Mouse (Mus musculus): ENCODE data around the gene Dusp6.
"Not testable (repeated sequence)": the region's sequence is repeated elsewhere in the genome, so short reads cannot be mapped to it uniquely, and the experiment has no call there.

Gene Dusp6

GRCm38 (mm10) chr10:99262867-99263379 lies at the start of gene Dusp6:
Gene Dusp6, plus strand, starts transcription at chr10:99263231.
- peak; percentile 97 for DNase-seq

DNA sequence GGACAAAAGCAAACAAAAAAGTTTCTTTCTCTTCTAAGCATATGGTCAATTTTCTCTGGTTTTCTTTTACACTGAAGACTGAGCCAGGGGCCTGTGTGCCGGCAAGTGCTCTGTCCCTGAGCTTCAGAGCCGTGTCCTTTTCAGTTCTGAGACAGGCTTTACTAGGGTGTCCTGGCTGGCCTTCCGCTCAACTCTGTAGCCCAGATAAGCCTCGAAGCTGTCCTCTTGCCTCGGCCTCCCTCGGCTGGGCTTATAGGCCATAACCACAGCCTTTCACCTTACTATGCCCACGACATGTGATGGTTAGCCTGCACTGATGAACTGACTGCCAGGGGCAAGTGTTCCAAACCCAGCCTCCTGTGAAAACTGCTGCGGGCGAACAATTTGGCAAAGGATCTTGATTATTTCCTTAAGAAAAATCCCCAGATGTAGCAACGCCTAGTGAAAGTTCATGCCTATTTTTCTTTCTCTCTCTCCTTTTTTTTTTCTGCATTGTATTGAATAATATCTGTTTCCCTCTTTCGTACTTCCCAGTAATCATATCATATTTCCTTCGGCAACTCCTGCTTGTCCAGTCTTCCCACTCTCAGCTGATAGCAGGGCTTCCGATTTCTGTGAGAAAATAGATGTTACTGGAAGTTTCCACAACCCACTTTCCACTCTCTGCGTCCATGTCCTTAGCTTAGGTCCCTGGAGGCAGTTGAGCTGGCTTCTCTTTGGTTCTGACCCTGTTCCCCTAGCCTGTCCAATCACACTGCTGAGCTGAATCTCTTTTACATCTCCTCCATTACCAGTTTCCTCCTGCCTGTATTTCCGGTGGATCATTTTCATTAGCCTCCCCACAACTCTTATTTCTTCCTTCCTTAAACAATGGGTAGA lies 48.4 kb upstream of the Dusp6 start:
- no peak for DNase-seq

DNA sequence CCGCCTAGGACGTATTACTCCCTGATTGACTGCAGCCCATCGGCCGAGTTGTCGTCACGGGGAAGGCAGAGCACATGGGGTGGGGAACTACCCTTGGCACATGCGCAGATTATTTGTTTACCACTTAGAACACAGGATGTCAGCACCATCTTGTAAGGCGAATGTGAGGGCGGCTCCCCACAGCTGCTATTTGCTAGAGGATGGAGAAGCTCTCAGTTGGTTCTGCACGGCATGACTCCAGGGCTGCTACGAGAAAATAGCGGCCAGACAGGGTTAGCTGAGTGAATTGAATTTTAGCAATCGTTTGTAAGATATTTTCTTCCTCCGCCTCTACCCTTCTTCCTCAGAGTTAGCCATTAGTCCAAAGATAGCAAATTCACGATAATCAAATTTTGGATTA lies 46.5 kb upstream of the Dusp6 start:
- DNase-seq: not testable (repeated sequence)

DNA sequence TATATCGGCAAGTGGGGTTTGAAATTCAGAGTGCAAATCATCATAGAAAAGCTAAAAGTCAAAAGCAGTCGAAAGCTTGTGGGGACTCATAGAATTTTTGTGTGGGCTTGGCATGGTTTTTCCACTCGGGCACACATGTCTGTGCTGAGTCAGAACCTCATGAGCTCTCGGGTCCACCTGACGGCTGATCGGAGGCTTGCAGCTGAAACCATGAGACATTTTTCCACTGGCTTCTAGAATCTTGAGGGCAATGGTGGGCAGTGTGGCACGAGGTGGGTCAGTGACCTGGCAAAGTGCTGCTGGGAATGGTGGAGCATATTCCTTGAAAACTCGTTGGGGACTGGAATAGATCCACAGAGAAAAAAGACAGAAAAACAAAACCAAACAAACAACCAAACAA lies 41.5 kb upstream of the Dusp6 start:
- no peak for DNase-seq

DNA sequence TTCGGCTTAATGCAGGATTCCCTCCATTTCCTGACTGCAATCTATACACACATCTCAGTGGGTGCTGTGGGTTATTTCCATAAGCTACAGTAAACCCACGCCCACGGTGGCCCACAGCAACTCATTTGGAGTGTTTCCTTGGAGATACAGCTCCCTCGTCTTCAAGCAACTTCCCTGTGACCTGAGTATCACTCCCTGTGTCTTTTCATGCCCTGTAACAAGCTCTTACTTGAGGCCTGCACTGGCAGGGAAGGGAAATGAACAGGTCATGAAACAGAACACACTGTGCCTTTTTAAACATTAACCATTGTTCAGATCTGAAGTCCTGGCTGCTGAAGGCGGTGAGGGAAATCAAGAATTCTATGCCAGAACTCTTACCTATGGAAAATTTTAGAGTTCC lies 40.3 kb upstream of the Dusp6 start:
- DNase-seq: peak; percentile 32

DNA sequence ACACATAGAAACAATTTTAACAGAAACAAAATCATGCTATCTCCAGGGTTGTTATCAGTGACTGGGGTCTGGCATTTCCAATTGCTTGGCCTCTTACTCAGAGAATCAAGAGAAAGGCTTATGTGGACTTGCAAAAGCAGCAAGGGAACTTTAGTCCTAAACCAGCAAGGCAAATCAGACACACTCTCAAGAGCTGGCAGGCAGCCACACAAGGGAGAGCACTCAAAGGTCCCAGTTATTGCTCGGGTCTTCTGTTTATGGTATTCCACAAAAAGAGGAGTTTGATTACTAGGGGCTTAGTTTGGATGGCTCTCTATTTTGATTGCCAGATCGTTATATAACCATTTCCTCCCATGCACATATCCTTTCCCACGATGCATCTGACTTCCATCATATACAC lies 38.8 kb upstream of the Dusp6 start:
- peak; percentile 75 for DNase-seq

DNA sequence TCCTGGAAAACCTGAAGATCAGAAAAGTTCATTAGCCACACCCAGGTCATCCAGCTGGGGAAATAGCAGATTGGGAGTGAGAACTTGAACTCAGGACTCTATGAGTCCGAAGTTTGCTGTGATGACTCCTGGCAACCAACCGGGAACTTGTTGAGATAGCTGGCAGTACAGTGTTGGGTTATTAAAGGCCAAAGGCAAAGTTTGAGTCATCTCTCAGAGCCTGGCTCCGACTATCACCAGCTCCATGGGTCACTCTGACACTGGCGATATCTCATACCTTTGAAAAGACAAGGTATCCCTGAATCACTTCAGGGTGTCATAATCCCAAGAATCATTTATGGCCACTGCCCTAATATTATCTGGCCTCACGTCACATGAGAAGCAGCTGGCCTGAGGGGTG lies 36.2 kb upstream of the Dusp6 start:
- no peak for DNase-seq

DNA sequence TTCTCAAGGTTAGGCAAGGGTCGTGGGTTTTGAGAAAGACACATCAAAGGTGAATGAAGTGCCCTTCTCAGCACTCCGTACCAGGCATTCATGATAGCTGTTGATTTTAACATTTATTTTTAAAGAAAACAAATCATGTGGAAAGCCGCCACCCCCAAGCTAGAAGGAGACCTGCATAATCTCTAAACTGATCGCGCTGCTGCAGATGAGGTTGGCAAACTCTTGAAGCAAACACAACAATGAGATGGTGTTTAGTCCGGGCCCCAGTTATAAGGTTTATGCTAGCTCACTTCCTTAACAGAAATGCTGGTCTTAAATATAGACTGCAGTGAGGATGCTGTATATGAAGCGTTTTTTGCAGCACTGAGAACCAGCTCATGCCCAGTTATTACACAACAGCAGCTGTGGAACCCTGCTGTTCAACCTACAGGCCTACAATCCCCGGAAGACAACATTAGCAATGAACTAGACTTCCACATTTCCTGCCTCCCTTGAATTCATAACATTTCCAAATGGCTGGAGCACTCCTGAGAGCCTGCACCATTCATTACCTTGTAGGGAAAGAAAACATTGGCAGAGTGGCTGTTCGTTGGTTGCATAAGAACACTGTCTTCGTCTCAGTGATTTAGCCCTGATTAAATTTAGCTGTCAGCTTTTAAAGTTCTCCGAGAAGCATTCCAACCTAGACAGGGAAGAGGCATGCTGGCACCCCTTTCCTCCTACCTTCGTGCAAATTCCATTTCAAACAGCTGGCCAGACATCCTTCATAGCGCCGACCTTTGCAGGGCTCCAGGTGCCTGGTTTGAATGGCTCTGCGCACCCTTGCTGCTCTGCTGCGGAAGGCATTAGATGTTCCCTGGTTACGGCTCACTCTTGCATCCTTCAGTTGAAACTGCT lies 34.8 kb upstream of the Dusp6 start:
- DNase-seq: peak; percentile 46

GRCm38 (mm10) chr10:99229031-99229684 lies 33.9 kb upstream of the Dusp6 start:
- peak; percentile 71 for DNase-seq

GRCm38 (mm10) chr10:99232518-99233227 lies 30.4 kb upstream of the Dusp6 start:
- DNase-seq: peak; percentile 65

DNA sequence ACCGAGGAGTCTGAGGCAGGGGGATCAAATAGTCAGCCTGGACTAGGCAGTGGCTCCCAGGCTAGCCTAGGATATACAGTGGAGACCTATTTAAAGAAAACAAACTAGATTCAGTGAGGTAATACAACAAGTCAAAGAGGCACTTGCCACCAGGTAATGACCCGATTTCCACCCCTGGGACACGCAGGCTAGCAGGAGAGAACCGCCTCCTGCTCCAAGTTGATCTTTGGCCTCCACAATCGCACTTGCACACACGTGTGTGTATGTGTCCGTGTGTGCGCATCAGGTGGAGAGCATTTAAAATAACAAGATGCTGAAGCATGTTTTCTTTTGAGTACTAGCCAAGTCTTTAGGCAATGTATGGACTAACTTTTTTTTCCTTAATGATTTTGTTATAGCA lies 28.7 kb upstream of the Dusp6 start:
- no peak for DNase-seq

DNA sequence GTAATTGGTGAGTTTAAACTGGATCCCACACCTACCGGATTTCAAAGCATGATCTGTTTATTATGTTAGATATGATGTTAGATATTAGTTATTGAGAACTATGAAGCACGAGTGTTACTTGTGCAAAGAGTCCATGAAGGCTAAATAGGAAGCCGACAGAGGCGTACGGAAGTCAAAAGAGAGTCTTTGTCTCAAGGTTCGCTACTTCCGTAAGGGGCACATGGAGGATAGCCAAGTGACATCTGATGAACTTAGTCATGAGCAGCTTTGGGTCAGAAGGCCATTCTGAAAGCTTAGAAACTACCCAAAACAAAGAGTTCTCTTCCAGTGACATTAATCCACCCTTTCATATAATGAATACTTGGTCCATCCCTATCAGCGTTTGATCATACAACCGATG lies 27.9 kb upstream of the Dusp6 start:
- DNase-seq: no peak

GRCm38 (mm10) chr10:99237205-99237832 lies 25.7 kb upstream of the Dusp6 start:
- no peak for DNase-seq

GRCm38 (mm10) chr10:99238537-99238936 lies 24.5 kb upstream of the Dusp6 start:
- DNase-seq: no peak

- DNase-seq: no peak
Observed at GRCm38 (mm10) chr10:99241284-99241828, 21.7 kb upstream of the Dusp6 start.

- DNase-seq: no peak
Observed at GRCm38 (mm10) chr10:99241829-99242711, 21.0 kb upstream of the Dusp6 start.

DNA sequence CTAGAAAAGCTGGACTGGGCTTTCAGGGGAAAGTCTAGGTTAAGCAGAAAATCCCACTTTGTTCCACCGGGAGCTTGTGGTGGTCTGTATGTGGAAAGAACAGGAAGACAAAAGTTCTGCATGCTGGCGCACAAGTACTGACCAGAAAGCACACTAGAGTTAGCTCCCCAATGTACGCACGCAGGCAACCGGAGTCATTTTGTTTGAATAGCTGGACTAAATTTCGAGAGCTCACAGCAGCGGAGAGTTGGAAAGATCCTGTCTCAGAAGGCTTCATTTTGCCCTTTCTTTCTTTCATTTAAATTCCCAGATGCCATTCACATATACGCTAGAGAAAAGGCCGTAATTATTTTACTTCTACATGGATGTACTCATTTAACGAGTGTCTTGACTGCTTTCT lies 20.3 kb upstream of the Dusp6 start:
- no peak for DNase-seq

DNA sequence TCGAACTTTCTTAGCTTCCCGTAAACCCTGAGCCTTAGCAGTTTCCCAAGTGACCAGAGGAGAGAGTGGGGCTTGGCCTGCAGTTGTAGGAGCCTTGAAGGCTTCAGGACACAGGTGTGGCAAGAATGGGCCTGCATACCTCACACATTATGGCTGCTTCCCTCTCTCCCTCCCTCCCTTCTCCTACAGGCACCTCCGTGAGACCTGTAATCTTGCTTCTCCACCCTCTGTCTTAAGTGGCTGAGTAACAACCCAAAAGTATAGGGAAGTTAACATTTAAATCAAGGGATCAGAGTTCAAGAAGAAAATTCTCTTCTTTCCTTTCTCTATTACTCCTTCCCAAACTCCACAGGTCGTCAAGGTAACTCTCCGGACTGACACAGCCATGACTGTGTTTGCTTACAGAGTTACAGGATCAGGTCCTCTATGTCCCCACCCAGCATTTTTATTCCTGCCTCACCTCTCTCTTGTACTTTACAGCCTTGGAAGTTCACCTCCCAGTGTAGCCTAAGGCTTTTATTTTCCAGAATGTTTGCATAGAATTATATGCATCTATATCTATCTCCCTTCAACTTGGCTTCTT lies 19.0 kb upstream of the Dusp6 start:
- DNase-seq: no peak

- no peak for DNase-seq
Observed at GRCm38 (mm10) chr10:99244655-99245260, 18.3 kb upstream of the Dusp6 start.
